Mouse (Mus musculus) MEL (cell line): ENCODE data around the gene Rnf157. TPM values are rescaled to one million over a fixed set of nuclear protein-coding genes. Genes with fewer than 3 reads are reported as not detected.
A peak's percentile ranks its signal among the peaks of the same experiment; 100 is the strongest.

Experiments used
- DNase-seq: peaks from one replicate; pipeline ENCODE4 v3.0.0; 2011; ENCODE audit warnings: low read depth, low spot score
- H3K27ac ChIP-seq: 2 replicates; pipeline ENCODE4 v1.5.1; 2012; ENCODE audit warnings: low read depth, mild to moderate bottlenecking, control low read depth, low read length, moderate library complexity; ENCODE audit not compliant: control insufficient read depth
- H3K27me3 ChIP-seq, 2 experiments: fragments of 150-350 bp in 1 of 2; sonication (generic) in 1 of 2; 2 replicates each; pipeline ENCODE4 v1.6.1; 2012; ENCODE audit warnings: low read length in 2 of 2, mild to moderate bottlenecking in 2 of 2, improper control_type of control experiment in 1 of 2, moderate library complexity in 1 of 2; ENCODE audit not compliant: insufficient read depth in 2 of 2, control insufficient read depth in 1 of 2
- H3K36me3 ChIP-seq, 2 experiments: 2 replicates each; pipeline ENCODE4 v1.6.1; 2012 to 2014; ENCODE audit warnings: low read length in 2 of 2, improper control_type of control experiment in 1 of 2, inconsistent platforms in 1 of 2, mild to moderate bottlenecking in 1 of 2; ENCODE audit not compliant: insufficient read depth in 2 of 2, control insufficient read depth in 1 of 2
- H3K4me1 ChIP-seq, 2 experiments: fragments of 150-350 bp in 1 of 2; sonication (generic) in 1 of 2; 2 replicates each; pipeline ENCODE4 v1.6.1; 2012; ENCODE audit warnings: low read length in 2 of 2, improper control_type of control experiment in 1 of 2, mild to moderate bottlenecking in 1 of 2; ENCODE audit not compliant: insufficient read depth in 2 of 2, control insufficient read depth in 1 of 2
- H3K4me3 ChIP-seq, 2 experiments: fragments of 150-350 bp in 1 of 2; sonication (generic) in 1 of 2; 2 replicates each; pipeline ENCODE4 v1.5.1; 2012; ENCODE audit warnings: low read depth in 2 of 2, low read length in 2 of 2, mild to moderate bottlenecking in 2 of 2, moderate library complexity in 2 of 2, control low read depth in 1 of 2, improper control_type of control experiment in 1 of 2; ENCODE audit not compliant: control insufficient read depth in 1 of 2, insufficient read depth in 1 of 2
- H3K79me2 ChIP-seq: 2 replicates; pipeline ENCODE4 v1.6.1; 2012; ENCODE audit warnings: mild to moderate bottlenecking, low read length, moderate library complexity; ENCODE audit not compliant: control insufficient read depth, poor library complexity, insufficient read depth
- H3K9ac ChIP-seq: 2 replicates; pipeline ENCODE4 v1.6.1; 2012; ENCODE audit warnings: low read depth, mild to moderate bottlenecking, control low read depth, low read length, moderate library complexity; ENCODE audit not compliant: control insufficient read depth, poor library complexity, severe bottlenecking
- H3K9me3 ChIP-seq: fragments of 150-350 bp; sonication (generic); replicated peaks from 2 replicates; pipeline ENCODE4 v1.6.1; 2012; ENCODE audit warnings: mild to moderate bottlenecking, low read length, improper control_type of control experiment, moderate library complexity; ENCODE audit not compliant: insufficient read depth
- ELF1 ChIP-seq: IDR thresholded peaks from 2 replicates; pipeline ENCODE4 v1.6.1; 2014; ENCODE audit warnings: low read depth, mild to moderate bottlenecking, inconsistent platforms, low read length, improper control_type of control experiment, moderate library complexity
- EP300 ChIP-seq, 2 experiments: IDR thresholded peaks; 2 replicates each; pipeline ENCODE4 v1.6.1; 2011; ENCODE audit warnings: improper control_type of control experiment in 2 of 2, low read length in 2 of 2, low read depth in 1 of 2, mild to moderate bottlenecking in 1 of 2
- GABPA ChIP-seq: IDR thresholded peaks from 2 replicates; pipeline ENCODE4 v1.6.1; 2012; ENCODE audit warnings: low read depth, mild to moderate bottlenecking, inconsistent platforms, low read length, improper control_type of control experiment, moderate library complexity
- MAZ ChIP-seq: IDR thresholded peaks from 2 replicates; pipeline ENCODE4 v1.6.1; 2012; ENCODE audit warnings: low read depth, mild to moderate bottlenecking, inconsistent platforms, low read length, improper control_type of control experiment
- MYC ChIP-seq: IDR thresholded peaks from 2 replicates; pipeline ENCODE4 v1.6.1; 2011; ENCODE audit warnings: low read depth, mild to moderate bottlenecking, low read length, improper control_type of control experiment, moderate library complexity
- POLR2AphosphoS2 ChIP-seq: IDR thresholded peaks from 2 replicates; pipeline ENCODE4 v1.6.1; 2011; ENCODE audit warnings: low read length, improper control_type of control experiment
- POLR2AphosphoS5 ChIP-seq: IDR thresholded peaks from 2 replicates; pipeline ENCODE4 v1.6.1; 2012; ENCODE audit warnings: low read depth, borderline replicate concordance, mild to moderate bottlenecking, inconsistent platforms, low read length, moderate library complexity, mixed read lengths
- SIN3A ChIP-seq: IDR thresholded peaks from 2 replicates; pipeline ENCODE4 v1.6.1; 2012; ENCODE audit warnings: low read length, improper control_type of control experiment, inconsistent platforms
- TAL1 ChIP-seq: IDR thresholded peaks from 2 replicates; pipeline ENCODE4 v1.6.1; 2012; ENCODE audit warnings: mild to moderate bottlenecking, inconsistent platforms, low read length, moderate library complexity, mixed read lengths
- UBTF ChIP-seq: IDR thresholded peaks from 2 replicates; pipeline ENCODE4 v1.6.1; 2012; ENCODE audit warnings: low read depth, mild to moderate bottlenecking, inconsistent platforms, low read length, improper control_type of control experiment, moderate library complexity, borderline replicate concordance; ENCODE audit not compliant: insufficient read depth
- USF1 ChIP-seq: IDR thresholded peaks from 2 replicates; pipeline ENCODE4 v1.6.1; 2014; ENCODE audit warnings: low read depth, mild to moderate bottlenecking, inconsistent platforms, low read length, improper control_type of control experiment, moderate library complexity
- ZMIZ1 ChIP-seq: IDR thresholded peaks from 2 replicates; pipeline ENCODE4 v1.6.1; 2012; ENCODE audit warnings: low read depth, mild to moderate bottlenecking, inconsistent platforms, low read length, improper control_type of control experiment, moderate library complexity
- polyA plus RNA-seq, 2 experiments: library from polyadenylated mRNA; stranded (reverse) in 1 of 2; unstranded in 1 of 2; fragments of >175 nt in 1 of 2; fragments of >200 nt in 1 of 2; gene quantifications; 2 replicates each; pipeline versions ENCODE4 v1.2.1 to v1.2.4; 2012; ENCODE audit warnings: low replicate concordance in 2 of 2, low read depth in 1 of 2; ENCODE audit not compliant: insufficient read length in 2 of 2, insufficient read depth in 1 of 2, missing spikeins in 1 of 2
- total RNA-seq: library from RNA; depleted of rRNA; stranded (reverse); fragments of 300-350 nt; gene quantifications from 2 replicates; pipeline ENCODE4 v1.2.3, GENCODE M21; 2012

Gene Rnf157
- total and polyA plus RNA-seq, 3 experiments, result 7.5 to 10.9 TPM; not detected in 1

DNA sequence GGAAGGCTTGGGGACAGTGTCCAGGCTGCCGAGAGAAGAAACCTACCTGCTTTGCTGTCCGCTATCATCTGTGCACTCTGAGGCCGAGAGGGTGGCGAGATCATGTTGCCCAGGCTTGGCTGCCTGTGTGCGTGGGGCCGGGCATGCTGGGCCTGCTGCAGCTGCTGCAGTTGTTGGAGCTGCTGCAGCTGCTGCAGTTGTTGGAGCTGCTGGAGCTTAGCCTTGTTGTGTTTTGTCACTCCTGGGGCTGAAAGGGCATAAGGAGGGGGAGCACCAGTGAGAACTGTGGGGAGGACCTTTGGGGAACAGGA, 30.0 kb upstream of the Rnf157 start:
- H3K36me3 ChIP-seq, result no peaks in the 10 kb centered on the region; a peak in 1 of 4 replicates
- TF ChIP-seq ELF1 (no peak), USF1 (no peak), EP300 (IDR thresholded peaks at IDR 0.05; ENCODE audit: low read depth in 1 of 2, low read length in 2 of 2) (no peak), POLR2AphosphoS5 (peak; percentile 36; the same call in 1 of the 2 replicates)
- H3K4me1 ChIP-seq, result peaks cover 0 to 3% of the 10 kb centered on the region in 2 experiments; a peak in 1 of 4 replicates
- no peak overlapping the region for H3K4me3 ChIP-seq
- no peak overlapping the region for H3K9ac ChIP-seq
- no peaks in the 10 kb centered on the region for H3K27me3 ChIP-seq
- H3K9me3 ChIP-seq, result no peaks in the 10 kb centered on the region
- DNase-seq, result no peak
- no peaks in the 10 kb centered on the region for H3K79me2 ChIP-seq
- H3K27ac ChIP-seq, result no peak overlapping the region

DNA sequence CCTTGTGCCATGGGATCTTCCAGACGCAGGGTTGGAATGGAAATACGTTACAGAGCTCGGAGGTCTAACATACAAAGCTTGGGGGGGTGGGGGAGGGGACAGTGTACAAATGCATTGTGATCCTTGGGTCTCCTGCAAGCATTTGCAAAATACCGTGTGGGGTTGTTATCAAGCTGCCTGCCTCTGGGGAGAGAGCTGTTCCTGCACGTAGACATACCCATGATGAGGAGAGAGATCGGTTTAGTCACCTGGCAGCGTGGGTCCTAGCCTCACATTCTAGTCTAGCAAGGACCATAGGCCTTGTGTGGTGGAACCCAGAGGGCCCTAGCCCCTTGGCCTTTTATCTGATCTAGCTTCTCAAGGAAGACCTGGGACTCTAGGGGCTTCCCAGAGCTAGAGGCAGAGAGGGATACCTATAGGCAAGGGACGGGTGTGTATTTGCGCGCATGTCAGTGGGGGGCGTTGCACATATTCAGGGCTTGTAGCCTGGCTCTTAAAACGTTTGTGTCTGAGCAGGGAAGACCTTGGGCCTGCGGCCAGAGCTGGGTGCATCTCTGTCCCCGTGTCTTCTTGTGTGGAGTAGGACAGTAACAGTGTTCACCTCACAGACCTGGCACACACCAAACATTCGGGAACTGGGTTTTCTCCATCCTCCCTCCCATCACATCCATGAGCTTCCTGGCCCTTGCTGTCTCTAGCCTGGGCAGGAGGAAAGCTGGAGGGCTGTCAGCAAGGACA, 29.5 kb upstream of the Rnf157 start:
- peaks cover 2 to 7% of the 10 kb centered on the region in 2 experiments; a peak in 3 of 4 replicates for H3K4me1 ChIP-seq
- H3K4me3 ChIP-seq, result no peak overlapping the region
- no peak overlapping the region for H3K27ac ChIP-seq
- no peaks in the 10 kb centered on the region for H3K79me2 ChIP-seq
- H3K9ac ChIP-seq, result no peak overlapping the region
- no peak for TF ChIP-seq UBTF
- no peak for TF ChIP-seq GABPA
- TF ChIP-seq MAZ, result no peak
- TF ChIP-seq, all 39 proteins: peak for 0
- Histone ChIP-seq H3K9me3 (no peaks in the 10 kb centered on the region), H3K27me3 (no peaks in the 10 kb centered on the region), H3K36me3 (peaks cover 0 to 3% of the 10 kb centered on the region in 2 experiments; a peak in 3 of 4 replicates)
- no peak for DNase-seq

DNA sequence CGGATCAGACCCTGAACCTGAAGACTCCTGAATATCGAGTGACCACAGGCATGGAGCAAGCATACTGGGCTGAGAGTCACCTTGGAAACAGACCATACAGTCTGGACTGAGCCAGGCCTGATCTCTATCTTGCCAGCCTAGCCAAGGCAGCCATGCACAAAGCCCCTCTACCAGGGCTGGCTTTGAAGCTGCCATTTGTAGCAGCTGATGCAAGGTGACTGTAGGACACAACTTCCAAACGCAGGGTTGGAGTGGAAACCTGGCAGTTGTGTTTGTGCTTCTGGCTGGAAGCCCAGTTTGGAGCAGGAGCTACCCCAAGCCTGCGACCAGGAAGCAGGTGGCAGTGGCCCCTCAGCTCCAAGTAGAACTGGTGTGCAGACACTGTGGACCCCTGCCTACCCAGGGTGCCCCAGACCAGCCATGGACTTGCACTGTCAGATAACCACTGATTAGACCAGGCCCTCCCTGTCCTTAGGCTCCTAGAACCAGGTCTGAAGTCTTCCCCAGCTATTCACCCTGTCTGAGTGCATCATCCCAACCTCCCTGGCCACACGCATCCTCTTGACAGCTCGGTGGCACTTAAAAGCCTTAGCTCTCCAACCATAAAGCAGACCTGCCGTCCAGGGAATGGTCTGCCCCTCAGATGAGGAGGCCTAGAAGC, 27.7 kb upstream of the Rnf157 start:
- H3K4me1 ChIP-seq, result peaks cover 12 to 24% of the 10 kb centered on the region in 2 experiments
- no peaks in the 10 kb centered on the region for H3K27me3 ChIP-seq
- H3K9me3 ChIP-seq, result no peaks in the 10 kb centered on the region
- peak; percentile 53 for DNase-seq
- peaks cover 0 to 19% of the 10 kb centered on the region in 2 experiments; a peak in 3 of 4 replicates for H3K36me3 ChIP-seq
- H3K9ac ChIP-seq, result no peak overlapping the region
- no peak for TF ChIP-seq ZMIZ1
- no peak for TF ChIP-seq TAL1
- TF ChIP-seq SIN3A, result no peak
- peak; percentile 61; the same call in 1 of the 2 replicates for TF ChIP-seq POLR2AphosphoS2
- TF ChIP-seq MYC, result no peak
- TF ChIP-seq, all 39 proteins: peak for 1
- H3K4me3 ChIP-seq, result no peak overlapping the region
- no peaks in the 10 kb centered on the region; the same call in 1 of the 2 replicates for H3K79me2 ChIP-seq
- H3K27ac ChIP-seq, result no peak overlapping the region
